Mouse (Mus musculus): ENCODE results near the gene Myadml2. TPM values are rescaled to one million over a fixed set of nuclear protein-coding genes. Genes with fewer than 3 reads are reported as not detected.

The Myadml2 gene
- polyA plus RNA-seq, 1 experiment from 2014 or later = not detected

- Histone ChIP-seq H3K4me2 (replicated peaks; ENCODE audit: low read depth, low read length) (no peak overlapping the region; the same call in 1 of the 2 replicates), H3K4me3 (ENCODE audit: low read depth, low read length) (no peak overlapping the region), H3K36me3 (ENCODE audit: control insufficient read depth, insufficient read depth, low read length) (no peaks in the 10 kb centered on the region), H3K27ac (ENCODE audit: low read length) (no peak overlapping the region), H3K9me3 (ENCODE audit: control insufficient read depth, low read depth, low read length) (no peaks in the 10 kb centered on the region), H3K4me1 (ENCODE audit: control insufficient read depth, insufficient read depth, low read length) (peaks cover 13% of the 10 kb centered on the region), H3K27me3 (ENCODE audit: control insufficient read depth, insufficient read depth, low read length) (no peaks in the 10 kb centered on the region), H3K9ac (replicated peaks; ENCODE audit: low read depth, low read length) (no peak overlapping the region)
- 81% methylated on average over 8 of the region's 8 CpGs for WGBS
- ATAC-seq (ENCODE audit: insufficient number of reproducible peaks, insufficient read depth, low FRiP score, low read depth) = no peak
Observed at GRCm38 (mm10) chr11:120641869-120642268, 6.1 kb downstream of the Myadml2 start.

DNA sequence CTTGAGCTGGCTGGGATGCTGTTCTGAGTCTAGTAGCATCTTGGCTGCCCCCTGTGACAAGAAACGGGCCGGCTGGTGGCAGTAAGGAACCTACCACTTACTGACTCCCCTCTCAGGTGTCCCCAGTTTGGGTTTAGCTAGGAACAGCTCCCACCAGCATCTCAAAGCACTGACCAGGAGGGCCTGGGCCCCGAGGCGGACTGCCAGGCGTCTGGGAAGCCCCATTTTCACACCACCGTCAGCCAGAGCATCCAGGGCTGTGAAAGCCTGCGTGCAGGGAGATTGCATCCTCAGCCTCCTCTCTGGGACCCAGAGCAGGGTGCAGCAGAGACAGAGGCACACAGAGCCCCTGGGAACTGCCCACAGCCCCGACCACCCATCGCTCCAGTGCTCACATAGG, 6.7 kb downstream of the Myadml2 start:
- no peak for ATAC-seq (ENCODE audit: insufficient number of reproducible peaks, insufficient read depth, low FRiP score, low read depth)

GRCm38 (mm10) chr11:120634810-120635209, 13.1 kb downstream of the Myadml2 start:
- no peak for ATAC-seq (ENCODE audit: insufficient number of reproducible peaks, insufficient read depth, low FRiP score, low read depth)
- Histone ChIP-seq H3K27me3 (ENCODE audit: control insufficient read depth, insufficient read depth, low read length) (no peaks in the 10 kb centered on the region), H3K9ac (replicated peaks; ENCODE audit: low read depth, low read length) (no peak overlapping the region), H3K9me3 (ENCODE audit: control insufficient read depth, low read depth, low read length) (no peaks in the 10 kb centered on the region), H3K36me3 (ENCODE audit: control insufficient read depth, insufficient read depth, low read length) (no peaks in the 10 kb centered on the region), H3K4me2 (replicated peaks; ENCODE audit: low read depth, low read length) (no peak overlapping the region), H3K4me1 (ENCODE audit: control insufficient read depth, insufficient read depth, low read length) (peaks cover 27% of the 10 kb centered on the region), H3K27ac (ENCODE audit: low read length) (no peak overlapping the region), H3K4me3 (ENCODE audit: low read depth, low read length) (no peak overlapping the region)
- 85% methylated on average over 5 of the region's 5 CpGs for WGBS

More for the DNA sequence above, 6.7 kb downstream of the Myadml2 start:
- no peaks in the 10 kb centered on the region for H3K9me3 ChIP-seq (ENCODE audit: control insufficient read depth, low read depth, low read length)
- no peak overlapping the region for H3K4me3 ChIP-seq (ENCODE audit: low read depth, low read length)
- no peak overlapping the region for H3K4me2 ChIP-seq (replicated peaks; ENCODE audit: low read depth, low read length)
- WGBS = 58% methylated on average over 9 of the region's 9 CpGs
- H3K27ac ChIP-seq (ENCODE audit: low read length) = no peak overlapping the region
- no peaks in the 10 kb centered on the region for H3K36me3 ChIP-seq (ENCODE audit: control insufficient read depth, insufficient read depth, low read length)
- H3K27me3 ChIP-seq (ENCODE audit: control insufficient read depth, insufficient read depth, low read length) = no peaks in the 10 kb centered on the region
- no peak overlapping the region for H3K9ac ChIP-seq (replicated peaks; ENCODE audit: low read depth, low read length)
- H3K4me1 ChIP-seq (ENCODE audit: control insufficient read depth, insufficient read depth, low read length) = peaks cover 13% of the 10 kb centered on the region

DNA sequence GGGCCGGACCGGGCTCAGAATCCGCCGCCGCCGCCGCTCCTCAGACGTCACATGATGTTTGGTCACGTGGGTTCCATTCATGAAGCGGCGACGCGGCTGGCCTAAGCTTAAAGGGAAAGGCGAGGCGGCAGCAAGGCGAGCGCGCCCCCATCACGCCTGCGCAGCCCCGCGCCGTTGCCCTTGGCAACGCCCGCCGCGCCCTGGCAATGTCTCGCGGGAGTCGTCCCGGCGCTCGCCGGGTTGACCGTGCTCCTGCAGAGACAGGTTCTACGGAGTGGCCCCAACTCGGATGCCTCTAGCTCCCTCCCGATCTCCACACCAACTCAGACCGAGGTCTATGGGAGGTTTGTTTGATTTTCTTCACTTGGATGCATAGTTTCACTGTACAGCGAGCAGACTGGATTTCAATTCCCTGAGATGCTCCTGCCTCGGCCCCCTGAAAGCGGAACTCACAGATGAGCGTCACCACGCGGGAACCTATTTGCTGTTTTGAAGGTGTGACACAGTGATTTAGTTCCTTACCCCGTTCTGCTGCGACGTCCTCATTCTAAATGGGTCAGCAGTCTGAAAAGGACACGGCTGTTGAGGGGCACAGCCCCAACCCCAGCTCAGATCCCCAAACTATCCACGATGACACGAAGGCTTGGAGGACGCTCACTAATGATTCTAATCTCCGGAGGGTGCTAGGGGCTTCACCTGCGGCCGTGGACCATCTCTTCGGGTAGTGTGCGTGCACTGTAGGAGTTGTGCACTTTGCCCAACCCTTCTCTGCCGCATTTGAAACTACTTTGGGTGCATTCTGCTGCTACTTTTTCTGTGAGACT, 14.2 kb downstream of the Myadml2 start, which contains the start of gene Mafg:
TSS of gene Mafg (minus strand) at position 81 of the 824 bp plus-strand sequence.
- ATAC-seq (ENCODE audit: insufficient number of reproducible peaks, insufficient read depth, low FRiP score, low read depth) = peak; percentile 85
- Histone ChIP-seq H3K9ac (replicated peaks; ENCODE audit: low read depth, low read length) (peak within 1 kb of the TSS; percentile 92), H3K27me3 (ENCODE audit: control insufficient read depth, insufficient read depth, low read length) (no peaks in the 10 kb centered on the region), H3K9me3 (ENCODE audit: control insufficient read depth, low read depth, low read length) (no peaks in the 10 kb centered on the region), H3K36me3 (ENCODE audit: control insufficient read depth, insufficient read depth, low read length) (peaks cover 8% of the 10 kb centered on the region; the same call in 1 of the 2 replicates), H3K4me2 (replicated peaks; ENCODE audit: low read depth, low read length) (peak within 1 kb of the TSS; percentile 81), H3K4me3 (ENCODE audit: low read depth, low read length) (peak within 1 kb of the TSS; percentile 92), H3K27ac (ENCODE audit: low read length) (peak within 1 kb of the TSS; percentile 86), H3K4me1 (ENCODE audit: control insufficient read depth, insufficient read depth, low read length) (peaks cover 30% of the 10 kb centered on the region)
- WGBS = 12% methylated on average over 58 of the region's 58 CpGs

- Histone ChIP-seq H3K9me3 (ENCODE audit: control insufficient read depth, low read depth, low read length) (no peaks in the 10 kb centered on the region), H3K4me2 (replicated peaks; ENCODE audit: low read depth, low read length) (peak overlapping the region; percentile 81), H3K4me3 (ENCODE audit: low read depth, low read length) (peak overlapping the region; percentile 92), H3K36me3 (ENCODE audit: control insufficient read depth, insufficient read depth, low read length) (peaks cover 10% of the 10 kb centered on the region; the same call in 1 of the 2 replicates), H3K4me1 (ENCODE audit: control insufficient read depth, insufficient read depth, low read length) (peaks cover 30% of the 10 kb centered on the region), H3K9ac (replicated peaks; ENCODE audit: low read depth, low read length) (peak overlapping the region; percentile 92), H3K27ac (ENCODE audit: low read length) (peak overlapping the region; percentile 86), H3K27me3 (ENCODE audit: control insufficient read depth, insufficient read depth, low read length) (no peaks in the 10 kb centered on the region)
- under 1% methylated on average over 99 of the region's 116 CpGs for WGBS
- peak; percentile 77 for ATAC-seq (ENCODE audit: insufficient number of reproducible peaks, insufficient read depth, low FRiP score, low read depth)
Observed at GRCm38 (mm10) chr11:120632559-120633519, 15.1 kb downstream of the Myadml2 start.

DNA sequence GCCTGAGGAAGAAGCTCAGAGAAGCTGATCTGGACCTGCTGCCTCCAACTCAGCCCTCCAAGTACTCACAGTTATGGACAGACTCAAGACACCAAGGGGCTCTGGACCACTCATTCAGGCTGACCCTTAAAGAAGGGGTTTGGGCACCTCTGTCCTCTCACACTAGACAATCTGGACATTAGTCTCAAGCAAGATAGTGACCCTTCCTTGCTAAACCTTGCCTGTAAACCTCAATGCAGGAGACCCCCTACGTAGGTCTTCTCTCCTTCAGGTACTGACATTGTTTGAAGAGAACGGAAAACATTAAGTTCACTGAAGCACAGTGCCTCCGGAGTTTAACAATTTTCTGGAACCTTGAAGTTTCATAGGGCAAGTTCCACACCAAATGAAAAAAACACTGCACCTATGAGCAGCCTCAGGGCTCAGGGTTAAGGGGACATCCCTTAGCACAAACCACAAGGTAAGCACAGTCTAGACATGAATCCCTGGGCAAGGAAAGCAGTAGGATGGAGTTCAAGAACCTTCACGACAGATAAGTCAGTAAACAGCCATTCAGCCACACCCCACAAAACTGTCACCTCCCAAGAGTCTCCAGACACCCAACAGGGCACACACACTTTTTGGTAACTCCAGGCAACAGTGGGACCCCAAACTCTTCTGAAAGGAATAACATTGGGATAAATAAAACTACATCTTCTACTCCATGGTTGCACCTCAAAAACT, 16.1 kb downstream of the Myadml2 start:
- Histone ChIP-seq H3K9me3 (ENCODE audit: control insufficient read depth, low read depth, low read length) (no peaks in the 10 kb centered on the region), H3K27ac (ENCODE audit: low read length) (peak overlapping the region; percentile 86), H3K9ac (replicated peaks; ENCODE audit: low read depth, low read length) (peak overlapping the region; percentile 92), H3K27me3 (ENCODE audit: control insufficient read depth, insufficient read depth, low read length) (no peaks in the 10 kb centered on the region), H3K4me2 (replicated peaks; ENCODE audit: low read depth, low read length) (peak overlapping the region; percentile 81), H3K4me3 (ENCODE audit: low read depth, low read length) (peak overlapping the region; percentile 92), H3K4me1 (ENCODE audit: control insufficient read depth, insufficient read depth, low read length) (peaks cover 30% of the 10 kb centered on the region), H3K36me3 (ENCODE audit: control insufficient read depth, insufficient read depth, low read length) (peaks cover 15% of the 10 kb centered on the region; the same call in 1 of the 2 replicates)
- WGBS = 54% methylated on average over 4 of the region's 4 CpGs
- ATAC-seq (ENCODE audit: insufficient number of reproducible peaks, insufficient read depth, low FRiP score, low read depth) = no peak

GRCm38 (mm10) chr11:120630881-120631725, 16.9 kb downstream of the Myadml2 start:
- Histone ChIP-seq H3K9ac (replicated peaks; ENCODE audit: low read depth, low read length) (no peak overlapping the region), H3K27me3 (ENCODE audit: control insufficient read depth, insufficient read depth, low read length) (no peaks in the 10 kb centered on the region), H3K4me1 (ENCODE audit: control insufficient read depth, insufficient read depth, low read length) (peaks cover 30% of the 10 kb centered on the region), H3K4me3 (ENCODE audit: low read depth, low read length) (peak overlapping the region; percentile 8; the same call in 1 of the 2 replicates), H3K9me3 (ENCODE audit: control insufficient read depth, low read depth, low read length) (no peaks in the 10 kb centered on the region), H3K4me2 (replicated peaks; ENCODE audit: low read depth, low read length) (peak overlapping the region; percentile 81), H3K36me3 (ENCODE audit: control insufficient read depth, insufficient read depth, low read length) (peaks cover 18% of the 10 kb centered on the region), H3K27ac (ENCODE audit: low read length) (peak overlapping the region; percentile 83; the same call in 1 of the 2 replicates)
- 24% methylated on average over 7 of the region's 7 CpGs for WGBS
- no peak for ATAC-seq (ENCODE audit: insufficient number of reproducible peaks, insufficient read depth, low FRiP score, low read depth)

Data from stomach, embryonic 14.5 days (tissue).